Mouse (Mus musculus) lung, postnatal 14 days (tissue): ENCODE results near the gene Plac1.

ENCODE experiments used
- DNase-seq: peaks from one replicate; pipeline ENCODE4 v3.0.0; 2021

Plac1 gene

DNA sequence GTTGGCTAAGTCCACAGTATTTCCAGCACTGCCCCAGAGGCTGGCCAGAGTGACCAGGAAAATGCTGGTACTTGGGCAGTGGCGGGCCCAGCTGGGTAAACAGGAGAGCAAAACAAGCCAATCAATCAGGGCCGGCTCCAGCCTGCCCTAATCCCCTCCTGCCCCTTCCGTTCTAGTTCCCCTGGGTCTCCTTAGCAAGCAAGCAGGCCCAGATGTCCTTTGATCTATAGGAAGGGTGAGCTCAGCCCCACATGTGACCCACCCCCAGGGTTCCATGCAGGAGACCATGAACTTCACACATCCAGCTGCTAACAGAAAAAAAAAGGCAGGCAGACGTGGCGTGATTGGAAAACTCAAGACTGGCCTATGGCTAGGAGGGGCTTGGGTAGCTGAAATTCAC is 43.5 kb downstream of the Plac1 start:
- no peak for DNase-seq

DNA sequence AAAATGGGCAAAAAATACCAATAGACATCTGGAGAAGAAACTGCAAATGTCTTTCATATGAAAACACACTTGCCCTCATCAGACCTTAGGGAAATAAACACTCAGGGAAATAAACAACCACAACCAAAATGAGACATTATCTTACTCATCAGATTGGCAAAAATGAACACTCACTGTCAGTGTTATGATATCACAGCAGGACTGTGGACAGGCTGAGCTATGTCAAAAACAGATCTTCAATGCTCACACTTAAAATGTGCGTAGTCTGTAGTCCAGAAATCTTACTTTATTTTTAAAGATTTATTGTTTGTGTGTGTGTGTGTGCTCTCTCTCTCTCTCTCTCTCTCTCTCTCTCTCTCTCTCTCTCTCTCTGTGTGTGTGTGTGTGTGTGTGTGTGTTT is 51.2 kb downstream of the Plac1 start:
- DNase-seq: no peak

DNA sequence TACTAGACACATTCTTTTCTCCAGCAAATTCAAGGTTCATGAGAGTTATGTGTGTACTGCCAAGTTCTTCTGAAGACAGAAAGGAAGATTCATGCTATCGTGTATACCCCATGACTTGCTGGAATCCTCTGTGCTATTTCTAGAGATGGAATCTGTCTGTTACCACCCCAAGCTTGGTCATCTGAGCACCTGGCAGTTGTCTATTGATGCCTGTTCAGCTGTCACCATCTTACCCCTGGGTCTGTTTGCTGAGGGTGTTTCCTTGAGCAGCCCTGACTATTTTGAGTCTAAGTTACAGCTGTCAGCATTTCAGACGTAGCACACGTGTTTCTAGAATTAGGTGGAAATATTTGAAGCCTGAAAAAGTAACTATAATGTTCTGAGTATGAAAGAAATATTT is 60.1 kb downstream of the Plac1 start:
- no peak for DNase-seq

DNA sequence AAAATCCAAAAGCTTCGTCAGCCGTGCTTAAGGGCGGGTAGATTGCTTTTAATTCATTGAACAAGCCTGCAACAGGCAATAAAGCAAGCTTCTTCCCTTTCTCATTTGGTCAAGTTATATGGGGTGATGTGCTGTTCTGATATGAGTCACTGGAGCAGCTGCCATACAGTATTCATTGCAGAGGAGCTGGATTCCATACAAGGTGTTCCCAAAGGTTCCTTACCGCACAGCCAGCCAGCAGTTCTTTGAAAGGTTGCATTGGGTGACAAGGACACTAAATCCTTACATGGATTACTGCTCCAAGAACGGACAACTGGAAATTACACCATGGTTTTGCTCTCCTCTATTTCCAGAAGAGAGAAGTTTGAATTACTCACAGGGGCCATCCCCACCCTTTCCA is 63.6 kb downstream of the Plac1 start:
- no peak for DNase-seq

DNA sequence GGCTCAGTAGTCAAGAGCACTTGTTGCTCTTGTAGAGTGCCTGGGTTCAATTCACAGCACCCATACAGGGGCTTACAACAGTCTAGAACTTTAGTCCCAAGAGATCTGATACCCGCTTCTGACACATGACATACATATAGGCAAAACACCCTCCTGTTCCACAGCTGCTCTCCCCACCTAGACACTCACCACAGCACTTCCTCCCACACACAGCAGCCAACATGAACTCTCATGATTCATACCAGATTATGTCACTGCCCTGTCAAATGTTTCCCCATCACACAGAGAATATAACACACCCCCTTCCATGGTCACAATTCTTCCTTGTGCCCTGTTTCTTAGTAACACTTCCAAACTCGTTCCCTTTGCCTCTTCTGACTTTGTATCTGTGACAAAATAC is 71.3 kb downstream of the Plac1 start:
- no peak for DNase-seq

DNA sequence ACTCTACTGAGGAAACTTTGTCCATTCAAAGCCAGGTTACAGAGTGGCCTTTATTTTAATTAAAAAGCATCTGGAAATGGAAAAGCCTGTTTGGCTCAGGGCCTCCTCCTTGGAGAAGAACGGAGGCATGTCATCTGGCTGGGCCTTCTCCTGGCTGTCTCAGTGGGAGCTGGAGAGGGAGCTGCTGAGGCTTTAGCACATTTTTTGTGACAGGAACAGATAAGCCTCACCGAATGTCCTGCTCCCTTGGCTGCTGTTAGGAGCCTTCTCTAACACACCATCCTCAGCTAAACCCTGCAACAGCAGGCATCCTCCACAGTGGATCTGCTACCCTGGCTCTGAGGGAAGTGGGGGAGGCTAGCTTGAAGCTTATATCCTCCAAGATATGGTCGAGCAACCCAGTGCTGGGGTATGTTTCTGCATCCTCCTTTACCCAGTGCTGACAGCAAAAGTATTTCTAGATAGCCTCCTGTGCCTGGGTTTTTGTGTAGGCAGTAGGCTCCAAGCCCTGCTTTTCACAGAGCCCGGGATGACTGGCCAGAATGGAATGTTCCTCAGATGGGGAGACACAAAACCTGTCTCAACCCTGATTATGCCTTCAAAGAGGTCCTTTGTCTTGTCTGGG is 72.9 kb downstream of the Plac1 start:
- peak; percentile 8 for DNase-seq

DNA sequence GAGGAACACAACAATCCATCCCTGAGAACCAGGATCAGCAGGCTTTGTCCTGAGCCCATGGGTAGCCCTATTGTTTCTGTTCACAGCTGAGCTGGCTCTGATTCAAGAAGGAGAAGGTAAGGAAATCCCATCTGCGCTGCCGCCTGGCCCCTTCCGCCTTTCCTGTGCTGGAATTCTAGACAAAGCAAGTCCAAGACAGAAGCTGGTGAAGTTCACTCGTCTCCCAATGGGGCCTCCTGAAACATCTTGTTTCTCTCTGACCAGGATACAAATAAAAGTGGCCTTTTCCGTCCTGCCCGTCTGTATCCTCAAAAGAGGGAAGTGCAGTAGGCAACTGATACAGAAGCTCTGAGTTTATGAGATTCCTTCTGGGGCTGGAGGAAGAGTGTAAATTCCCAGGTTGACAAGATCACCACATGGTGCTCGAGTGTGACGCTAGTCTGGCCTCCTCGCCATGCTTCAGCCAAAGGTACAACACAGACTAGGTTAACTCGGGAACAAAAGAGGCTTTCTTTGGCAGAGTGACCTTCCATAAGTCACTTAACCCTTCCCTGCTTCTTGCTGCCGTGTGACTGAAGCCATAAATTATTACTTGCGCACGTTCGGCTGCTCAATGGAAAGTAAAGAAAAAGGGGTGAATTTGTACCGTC is 73.5 kb downstream of the Plac1 start:
- DNase-seq: peak; percentile 8

DNA sequence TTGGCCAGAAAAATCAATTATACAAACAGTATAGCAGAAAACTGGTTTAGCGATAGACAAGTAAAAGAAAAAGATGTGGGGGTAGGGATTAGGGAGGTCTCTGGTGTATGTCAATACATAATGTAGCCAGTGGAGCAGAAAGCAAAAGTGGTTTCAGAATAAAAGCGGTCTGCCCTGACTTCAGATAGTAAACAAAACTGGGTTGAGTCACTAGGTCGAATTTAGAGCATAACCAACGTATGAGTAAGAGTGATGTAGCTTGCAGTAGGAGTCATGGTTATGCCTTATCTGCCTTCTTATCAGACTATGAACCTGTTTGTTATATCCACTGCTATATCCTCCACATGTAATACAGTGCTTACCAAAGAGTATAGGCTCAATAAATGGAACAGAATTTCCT is 77.3 kb downstream of the Plac1 start:
- DNase-seq: no peak

DNA sequence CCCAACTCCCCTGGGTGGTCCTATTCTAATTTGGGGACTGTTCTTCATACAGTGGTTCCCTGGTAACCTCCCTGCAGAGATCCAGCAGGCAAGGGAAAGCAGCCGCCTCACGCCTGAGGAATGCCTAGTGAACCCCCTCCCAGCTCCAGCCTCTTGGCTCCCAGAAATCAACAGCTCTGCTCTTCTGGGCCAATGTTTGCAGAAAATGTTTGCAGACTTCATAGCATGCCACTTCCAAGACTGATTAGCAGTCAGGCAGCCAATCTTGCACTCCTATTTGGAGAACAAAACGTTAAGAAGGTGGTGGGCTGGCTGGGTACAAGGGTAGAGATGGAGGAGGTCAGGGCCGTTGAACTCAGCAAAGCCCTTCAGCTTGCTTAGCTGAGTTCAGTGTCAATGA is 78.3 kb downstream of the Plac1 start:
- DNase-seq: peak; percentile 22

DNA sequence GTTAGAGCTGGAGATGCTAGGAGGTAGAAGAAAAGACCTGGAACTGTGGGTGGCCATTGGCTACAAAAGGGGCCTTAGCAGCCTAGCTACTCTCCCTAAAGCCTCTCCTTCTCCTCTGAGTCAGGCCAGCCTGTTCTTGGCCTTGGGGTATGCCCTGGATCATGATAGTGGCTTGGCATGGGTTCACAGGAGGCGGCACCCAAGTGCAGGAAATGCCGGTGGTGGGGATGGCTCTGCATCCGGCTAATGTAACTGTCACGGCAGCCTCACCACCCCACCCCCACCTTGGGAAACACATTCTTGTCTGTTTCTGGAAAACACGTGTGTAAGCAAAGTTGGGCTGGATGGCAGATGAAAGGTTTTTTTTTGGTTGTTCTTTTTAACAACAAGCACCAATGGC is 78.8 kb downstream of the Plac1 start:
- DNase-seq: peak; percentile 65

DNA sequence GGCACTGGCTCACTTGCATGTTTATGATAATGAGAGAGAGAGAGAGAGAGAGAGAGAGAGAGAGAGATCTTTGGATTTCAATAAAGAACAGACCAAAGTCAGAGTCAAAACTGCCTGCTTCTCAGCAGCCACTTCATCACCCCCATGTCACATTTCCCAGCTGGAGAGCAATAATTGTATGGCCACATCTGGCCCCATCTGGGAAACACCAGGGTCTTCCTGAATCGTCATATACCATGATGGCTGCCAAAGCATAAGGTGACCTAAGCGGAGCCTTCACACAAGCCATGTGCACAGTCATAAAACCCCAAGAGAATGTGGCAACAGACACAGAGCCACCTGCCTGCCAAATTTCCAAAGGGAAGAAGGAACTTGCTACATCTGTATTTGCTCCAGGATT is 91.9 kb downstream of the Plac1 start:
- no peak for DNase-seq

DNA sequence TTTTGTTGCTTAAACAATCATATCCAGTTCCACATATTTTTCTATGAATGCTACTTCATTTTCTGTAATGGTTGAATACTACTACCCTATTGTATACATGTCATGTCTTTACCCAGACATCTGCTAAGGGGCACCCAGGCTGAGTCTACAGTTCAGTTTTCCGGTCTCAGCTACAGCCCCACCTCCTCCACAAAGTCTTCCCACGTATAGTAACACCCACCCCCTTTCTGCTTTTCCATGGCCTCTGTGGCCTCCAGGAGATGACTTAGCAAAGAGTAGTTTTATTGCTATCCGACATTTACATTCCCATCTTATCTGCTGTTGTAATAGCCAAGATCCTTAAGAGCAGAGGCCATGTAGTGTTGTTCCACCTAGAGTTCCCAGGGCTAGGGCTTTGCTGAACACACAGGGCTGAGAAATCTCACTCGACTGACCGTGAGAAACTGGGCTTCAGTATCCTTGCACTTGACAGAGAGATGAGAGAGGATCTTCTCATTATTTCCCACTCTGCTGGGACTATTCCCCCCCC is 93.5 kb downstream of the Plac1 start:
- no peak for DNase-seq

DNA sequence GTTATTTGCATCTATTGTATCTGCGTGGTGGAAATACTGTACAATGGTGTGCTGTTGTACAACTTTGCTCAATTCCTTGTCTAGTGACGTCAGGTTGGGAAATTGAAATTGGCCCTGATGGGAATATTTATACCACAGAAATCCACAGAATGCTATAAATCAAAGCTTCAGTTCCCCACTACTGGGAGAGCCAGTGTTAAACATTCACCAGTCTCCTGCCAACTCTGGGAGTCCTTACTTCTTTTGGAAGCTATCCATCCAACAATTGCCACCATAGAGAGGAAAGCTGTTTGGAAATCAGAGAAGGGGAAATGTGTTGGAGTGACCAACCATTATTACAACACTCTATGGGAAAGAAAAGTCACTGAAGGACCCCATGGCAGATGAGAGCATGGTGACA is 100.3 kb downstream of the Plac1 start:
- no peak for DNase-seq

DNA sequence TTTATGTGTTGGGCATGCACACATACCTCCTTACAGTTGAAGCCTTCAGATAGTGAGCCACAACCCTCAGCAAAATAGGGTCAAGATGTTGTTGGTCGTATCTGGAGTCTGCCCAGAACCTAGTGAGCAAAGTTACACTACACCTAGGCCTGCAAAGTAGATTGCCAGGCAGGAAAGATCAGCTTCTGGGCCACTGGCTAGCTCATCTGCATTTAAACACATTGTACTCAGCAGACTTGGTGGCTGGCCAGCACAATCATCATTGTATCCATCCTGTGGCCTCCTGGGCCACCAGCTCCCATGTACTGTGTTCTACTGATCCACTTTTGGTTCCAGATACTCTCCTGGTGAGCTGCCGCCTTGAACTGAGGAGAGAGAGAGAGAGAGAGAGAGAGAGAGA is 102.8 kb downstream of the Plac1 start:
- no peak for DNase-seq

DNA sequence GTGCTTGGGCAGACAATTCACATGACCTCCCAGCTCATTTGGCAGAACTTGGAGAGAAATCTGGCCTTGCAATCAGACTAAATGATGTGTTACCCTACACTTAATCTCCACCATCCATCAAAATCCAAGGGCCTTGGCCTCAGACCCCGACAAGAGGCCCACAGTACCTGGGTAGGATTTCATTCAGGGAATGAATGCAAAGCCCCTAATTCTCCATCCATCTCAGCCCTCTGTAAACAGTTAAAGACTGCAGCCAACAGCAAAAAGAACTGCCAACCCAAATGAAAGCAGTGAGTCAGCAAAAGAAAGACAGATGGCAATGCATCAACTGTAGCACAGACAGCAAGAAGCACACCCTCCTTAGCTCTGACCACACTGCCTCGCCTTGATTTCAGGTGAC is 110.4 kb downstream of the Plac1 start:
- DNase-seq: no peak

DNA sequence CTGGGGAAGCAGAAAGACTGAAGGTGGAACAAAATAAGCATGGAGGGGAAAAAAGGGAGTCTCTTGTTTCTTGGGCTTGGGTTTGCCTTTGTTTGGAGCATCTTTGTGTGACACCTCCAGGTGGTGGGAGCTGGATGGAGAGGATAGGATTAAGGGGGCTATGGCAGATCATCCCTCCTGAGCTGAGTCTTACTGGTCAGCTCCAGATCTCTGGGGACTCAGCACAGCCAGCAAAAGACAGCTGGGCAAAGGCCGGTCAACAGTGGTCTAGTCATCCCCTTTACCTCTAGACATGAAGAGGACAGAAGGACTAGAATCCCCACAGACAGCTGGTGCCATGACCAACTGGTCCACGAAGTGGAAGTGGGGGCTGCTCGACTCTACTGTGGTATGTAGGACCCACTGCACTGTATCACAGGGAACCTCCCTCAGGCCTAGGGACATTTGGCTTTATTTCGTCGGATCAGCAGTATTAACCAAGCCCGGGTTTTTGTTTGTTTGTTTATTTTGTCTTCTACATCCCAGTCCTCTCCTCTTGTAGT is 113.3 kb downstream of the Plac1 start:
- DNase-seq: no peak

DNA sequence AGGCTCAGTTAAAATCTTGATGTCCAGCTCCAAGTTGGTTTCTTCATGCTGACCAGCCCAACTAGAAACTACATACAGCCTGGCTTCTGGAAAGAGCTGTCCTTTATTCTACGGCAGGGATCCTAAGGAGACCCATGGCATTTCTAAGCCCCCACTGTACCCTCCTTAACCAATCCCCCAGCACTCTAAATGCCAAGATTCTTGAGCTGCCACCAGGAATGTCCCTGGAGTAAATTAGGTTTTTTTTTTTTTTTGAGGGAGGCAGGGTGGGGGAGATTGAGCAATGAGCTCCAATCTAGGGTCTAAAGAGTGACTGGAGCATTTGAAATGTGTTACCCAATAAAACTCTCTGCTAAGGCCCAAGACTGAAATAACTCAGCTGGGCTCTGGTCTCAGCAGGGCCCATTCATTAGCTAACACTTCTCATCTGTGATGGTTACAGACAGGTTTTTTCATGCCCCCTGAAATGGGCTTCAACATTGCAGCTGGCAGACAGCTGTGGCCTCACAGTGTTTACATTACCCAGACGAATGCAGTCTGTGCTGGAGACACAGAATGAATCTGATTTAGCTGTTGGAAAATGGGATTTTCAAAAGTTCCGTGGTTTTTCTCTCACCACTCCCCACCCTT is 114.0 kb downstream of the Plac1 start:
- no peak for DNase-seq

DNA sequence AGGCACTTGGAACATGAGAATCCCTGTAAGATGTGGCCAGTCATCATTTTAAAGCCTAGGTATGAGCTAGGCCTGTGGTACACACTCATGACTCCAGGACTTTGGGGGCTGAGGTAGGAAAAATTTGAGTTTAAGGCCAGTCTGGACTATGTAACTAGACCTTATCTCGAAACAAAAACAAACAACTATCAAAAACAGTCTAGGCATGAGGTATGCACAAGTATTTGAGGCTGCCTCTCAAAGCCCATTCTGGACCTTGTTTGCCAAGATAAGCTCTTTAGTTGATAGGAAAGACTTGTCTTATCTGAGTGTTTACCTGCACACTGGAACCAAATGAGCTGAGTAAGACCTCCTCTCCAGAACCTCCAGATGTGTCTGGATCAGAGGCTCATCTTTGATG is 116.3 kb downstream of the Plac1 start:
- no peak for DNase-seq

DNA sequence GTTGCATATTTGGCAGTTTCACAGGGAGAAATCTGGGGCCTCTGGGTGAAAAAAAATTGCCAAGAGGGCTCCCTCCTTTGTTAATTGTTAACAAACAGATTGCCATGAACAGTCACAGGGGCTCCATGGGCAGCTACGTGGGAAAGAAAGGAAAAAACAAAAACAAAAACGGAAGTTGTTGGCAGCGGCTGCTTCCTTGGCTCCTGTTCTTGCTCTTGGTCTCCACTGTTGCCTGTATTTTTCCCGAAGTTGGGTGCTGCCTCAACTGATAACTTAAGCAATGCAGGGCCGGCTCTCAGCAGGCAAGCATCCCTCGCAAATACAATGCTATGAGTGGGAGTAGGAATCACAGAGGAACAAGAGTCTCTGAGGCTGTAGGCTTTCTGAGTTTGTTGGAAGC is 121.3 kb downstream of the Plac1 start:
- no peak for DNase-seq

DNA sequence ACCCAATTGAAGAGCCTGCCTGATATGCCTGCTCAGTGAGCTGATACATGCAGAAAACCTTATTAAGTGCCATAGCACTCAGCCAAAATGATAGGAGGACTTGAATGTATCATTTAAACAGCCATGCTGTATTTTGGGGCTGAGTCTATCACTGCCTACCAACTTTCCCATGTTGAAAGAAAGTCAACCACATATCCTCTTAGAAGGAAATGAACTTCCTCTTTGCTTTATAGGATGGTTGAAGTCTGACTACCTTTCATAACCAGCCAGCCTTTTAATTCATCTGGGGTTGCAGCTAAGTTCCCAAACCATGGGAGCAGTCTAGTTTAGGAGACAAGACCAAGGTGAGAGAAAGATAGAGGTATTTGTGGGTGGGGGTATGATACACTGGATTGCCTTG is 121.9 kb downstream of the Plac1 start:
- no peak for DNase-seq

DNA sequence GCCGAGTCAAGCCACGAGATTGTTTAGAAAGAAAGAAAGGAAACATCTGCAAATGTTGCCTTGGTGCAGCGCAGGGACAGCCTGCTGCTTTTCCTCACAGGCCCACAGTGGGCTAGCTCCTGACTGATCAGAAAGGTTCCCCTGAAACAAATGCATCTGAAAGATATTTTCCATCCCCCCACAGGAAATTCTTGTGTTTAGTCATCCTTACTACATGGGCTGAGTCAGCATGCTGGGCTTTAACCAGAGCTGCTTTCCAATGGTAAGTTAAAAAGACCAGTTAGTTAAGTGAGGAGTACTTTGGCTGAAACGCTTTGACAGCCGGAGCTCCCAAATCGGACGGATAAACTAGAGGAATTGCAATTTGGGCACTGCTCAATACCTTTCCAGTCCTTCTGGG is 124.9 kb downstream of the Plac1 start:
- DNase-seq: no peak

DNA sequence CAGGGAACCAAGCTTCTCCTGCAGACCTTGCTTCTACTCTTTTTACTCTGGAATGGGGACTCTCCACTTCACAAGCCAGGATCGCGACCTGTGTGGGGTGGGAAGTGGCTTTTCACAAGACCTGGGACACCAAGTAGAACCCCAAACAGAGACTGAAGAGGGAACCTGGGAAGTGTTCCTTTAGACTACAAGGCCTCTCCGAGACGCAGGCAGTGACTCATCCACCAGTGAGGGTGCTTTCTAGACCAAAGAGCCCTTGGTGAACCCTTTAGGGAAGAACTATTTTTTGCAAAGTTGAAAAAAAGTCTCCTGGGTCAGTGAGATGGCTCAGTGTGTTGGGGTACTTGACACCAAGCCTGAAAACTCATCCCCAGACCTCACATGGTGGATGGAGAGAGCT is 129.8 kb downstream of the Plac1 start:
- DNase-seq: no peak

DNA sequence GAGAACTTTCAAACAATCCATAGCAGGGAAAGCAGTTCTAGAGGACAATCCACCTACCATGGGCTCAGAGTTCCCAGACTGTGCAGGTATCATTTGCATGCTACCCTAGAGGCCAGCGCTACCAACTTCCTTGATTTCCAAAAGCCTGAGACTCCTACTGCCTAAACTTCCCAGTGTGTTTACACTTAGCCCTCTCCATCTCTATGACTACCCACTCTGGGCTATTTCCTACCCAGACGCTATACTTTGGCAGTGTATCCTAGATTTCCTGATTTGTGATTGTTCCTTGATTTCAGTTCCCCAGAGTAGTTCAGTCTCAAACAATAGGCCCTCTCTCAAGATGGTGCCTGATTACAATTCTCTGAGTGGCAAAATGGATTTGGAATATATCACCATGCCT is 132.8 kb downstream of the Plac1 start:
- no peak for DNase-seq

DNA sequence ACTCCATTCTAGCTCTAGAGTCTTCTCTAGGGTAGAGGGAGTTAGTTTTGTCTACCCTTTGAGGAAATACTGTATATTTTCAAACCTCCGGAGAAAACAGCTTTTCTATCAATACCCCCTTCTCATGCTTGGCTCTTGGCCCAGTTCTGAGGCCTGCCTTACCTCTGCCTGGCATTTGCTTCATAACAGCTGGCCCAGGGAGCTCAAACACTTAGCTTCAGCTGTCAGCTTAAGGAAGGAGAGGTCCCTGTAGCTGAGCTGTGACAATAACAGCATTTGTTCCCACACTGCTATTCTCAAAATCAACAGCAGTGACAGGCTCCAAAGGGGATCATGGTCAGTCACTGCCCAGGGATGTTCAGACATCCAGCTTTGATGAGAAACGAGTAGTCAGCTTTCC is 138.7 kb downstream of the Plac1 start:
- DNase-seq: no peak
